Mouse (Mus musculus) heart, postnatal 0 days (tissue): ENCODE measurements around the gene Cela2a. TPM values are rescaled to one million over a fixed set of nuclear protein-coding genes. Genes with fewer than 3 reads are reported as not detected.

Experiments
- ATAC-seq: fragments of 200-750 bp; cut with Nextera tagmentation; 2 replicates; pipeline ENCODE4 v1.8.0; 2017; ENCODE audit warnings: low read depth, moderate number of reproducible peaks, moderate library complexity; ENCODE audit not compliant: insufficient read depth
- DNase-seq: peaks from one replicate; pipeline ENCODE4 v3.0.0-alpha.2; 2016; ENCODE audit warnings: low spot score
- H3K27ac ChIP-seq: fragments of 300-500 bp; sonication (generic); 2 replicates; pipeline ENCODE4 v1.5.1; 2014; ENCODE audit warnings: low read depth, mild to moderate bottlenecking
- H3K27me3 ChIP-seq: fragments of 300-500 bp; sonication (generic); 2 replicates; pipeline ENCODE4 v1.6.1; 2014; ENCODE audit warnings: low read length, mixed read lengths; ENCODE audit not compliant: control insufficient read depth, insufficient read depth
- H3K36me3 ChIP-seq: fragments of 300-500 bp; sonication (generic); replicated peaks from 2 replicates; pipeline ENCODE4 v1.6.1; 2014; ENCODE audit warnings: low read length, mixed read lengths; ENCODE audit not compliant: control insufficient read depth, insufficient read depth
- H3K4me1 ChIP-seq: fragments of 300-500 bp; sonication (generic); 2 replicates; pipeline ENCODE4 v1.6.1; 2014; ENCODE audit warnings: antibody characterized with exemption; ENCODE audit not compliant: control insufficient read depth, insufficient read depth
- H3K4me2 ChIP-seq: fragments of 300-500 bp; sonication (generic); 2 replicates; pipeline ENCODE4 v1.6.1; 2014; ENCODE audit warnings: low read depth, mild to moderate bottlenecking, low read length, moderate library complexity
- H3K4me3 ChIP-seq: fragments of 300-500 bp; sonication (generic); 2 replicates; pipeline ENCODE4 v1.5.1; 2014; ENCODE audit warnings: low read depth, low read length
- H3K9ac ChIP-seq: fragments of 300-500 bp; sonication (generic); replicated peaks from 2 replicates; pipeline ENCODE4 v1.6.1; 2014; ENCODE audit warnings: low read depth, low read length, mixed read lengths
- H3K9me3 ChIP-seq: fragments of 300-500 bp; sonication (generic); replicated peaks from 2 replicates; pipeline ENCODE4 v1.6.1; 2016; ENCODE audit warnings: low read length; ENCODE audit not compliant: control insufficient read depth
- CTCF ChIP-seq: IDR thresholded peaks from 2 replicates; pipeline ENCODE4 v1.5.1; 2016; ENCODE audit warnings: antibody characterized with exemption, control low read depth, low read depth
- EP300 ChIP-seq: IDR thresholded peaks from 2 replicates; pipeline ENCODE4 v1.6.1; 2016; ENCODE audit warnings: antibody characterized with exemption, low read depth
- WGBS: fragments of 180-500 bp; shearing (Covaris S2); extraction: QIAGEN DNeasy Blood & Tissue Kit; methylation state at CpG from one replicate; pipeline ENCODE4 v1.1.7; 2014; 5-methylcytosine and 5-hydroxymethylcytosine counted together
- polyA plus RNA-seq: library from polyadenylated mRNA; unstranded; fragments of >200 nt; fragmentation: Nextera tagmentation; extraction: Ambion mirVana; gene quantifications from 2 replicates; pipeline ENCODE4 v1.2.1, GENCODE M21; 2015
- total RNA-seq: library from RNA; depleted of rRNA; stranded (reverse); fragments of >200 nt; gene quantifications from 2 replicates; pipeline ENCODE4 v1.2.3, GENCODE M21; 2014; ENCODE audit warnings: low replicate concordance

Gene Cela2a
- total and polyA plus RNA-seq, 2 experiments from 2014 or later = 0.20 TPM; not detected in 1

DNA sequence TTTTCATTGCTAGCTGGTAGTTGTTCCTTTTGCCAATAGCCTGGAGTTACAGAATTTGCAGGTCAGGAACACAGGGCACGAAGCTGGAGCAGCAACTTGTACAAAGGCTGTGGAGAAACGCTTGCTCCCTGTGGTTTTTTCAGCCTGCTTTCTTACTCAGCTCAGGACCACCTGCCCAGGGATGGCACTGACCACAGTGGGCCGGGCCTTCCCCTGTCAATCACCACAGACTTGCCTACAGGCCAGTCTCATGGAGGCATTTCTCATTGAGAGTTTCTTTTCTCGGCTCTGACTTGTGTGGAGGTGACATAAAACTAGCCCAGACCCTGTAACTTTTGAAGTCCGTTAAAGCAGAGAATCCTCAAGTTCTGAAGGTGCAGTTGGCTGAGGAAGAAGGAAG lies 28.4 kb downstream of the Cela2a start:
- Histone ChIP-seq H3K36me3 (peaks cover 18% of the 10 kb centered on the region), H3K4me2 (no peak overlapping the region), H3K9me3 (no peaks in the 10 kb centered on the region), H3K27me3 (no peaks in the 10 kb centered on the region), H3K9ac (no peak overlapping the region), H3K27ac (no peak overlapping the region), H3K4me3 (no peak overlapping the region), H3K4me1 (no peaks in the 10 kb centered on the region)
- ATAC-seq (no peak), DNase-seq (no peak)
- no peak for TF ChIP-seq CTCF
- TF ChIP-seq EP300 = no peak
- WGBS = 88% methylated on average over 5 of the region's 5 CpGs

- no peaks in the 10 kb centered on the region for H3K27me3 ChIP-seq
- H3K9ac ChIP-seq = no peak overlapping the region
- DNase-seq (no peak), ATAC-seq (no peak)
- H3K4me1 ChIP-seq = no peaks in the 10 kb centered on the region
- peaks cover 18% of the 10 kb centered on the region for H3K36me3 ChIP-seq
- no peaks in the 10 kb centered on the region for H3K9me3 ChIP-seq
- H3K4me2 ChIP-seq = no peak overlapping the region
- no peak overlapping the region for H3K27ac ChIP-seq
- 82% methylated on average over 4 of the region's 4 CpGs for WGBS
- TF ChIP-seq EP300 (no peak), CTCF (no peak)
- H3K4me3 ChIP-seq = no peak overlapping the region
Observed at GRCm38 (mm10) chr4:141796954-141797353, 29.0 kb downstream of the Cela2a start.

GRCm38 (mm10) chr4:141796356-141796755 lies 29.6 kb downstream of the Cela2a start:
- no peak overlapping the region for H3K4me3 ChIP-seq
- no peaks in the 10 kb centered on the region for H3K4me1 ChIP-seq
- no peaks in the 10 kb centered on the region for H3K27me3 ChIP-seq
- H3K9ac ChIP-seq = no peak overlapping the region
- H3K36me3 ChIP-seq = peaks cover 18% of the 10 kb centered on the region
- ATAC-seq (no peak), DNase-seq (no peak)
- no peak overlapping the region for H3K4me2 ChIP-seq
- no peaks in the 10 kb centered on the region for H3K9me3 ChIP-seq
- WGBS = 78% methylated on average over 7 of the region's 7 CpGs
- H3K27ac ChIP-seq = no peak overlapping the region
- TF ChIP-seq CTCF = no peak
- no peak for TF ChIP-seq EP300

DNA sequence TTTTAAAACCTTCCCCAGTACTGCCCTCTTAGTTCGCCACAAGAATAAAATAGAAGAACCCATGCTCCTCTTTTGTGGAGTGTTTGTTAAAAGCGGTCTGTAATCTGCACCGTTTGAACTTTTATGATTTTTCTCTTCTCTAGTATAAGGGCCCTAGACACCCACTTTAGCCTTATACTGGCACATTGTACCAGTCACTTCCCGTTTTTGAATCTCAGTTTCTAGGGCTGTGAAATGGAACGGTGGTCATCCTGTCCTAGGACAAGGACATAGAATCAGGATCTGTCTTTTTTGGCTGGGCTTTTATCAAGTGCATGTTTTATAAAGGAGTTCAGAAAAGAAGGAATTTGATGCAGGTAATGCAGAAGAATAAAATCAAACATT lies 31.8 kb downstream of the Cela2a start:
- 9% methylated on average over 5 of the region's 5 CpGs for WGBS
- Histone ChIP-seq H3K27me3 (no peaks in the 10 kb centered on the region), H3K4me3 (peak overlapping the region; percentile 65), H3K9ac (peak overlapping the region; percentile 57), H3K4me2 (peak overlapping the region; percentile 67), H3K27ac (peak overlapping the region; percentile 88), H3K4me1 (peaks cover 7% of the 10 kb centered on the region), H3K9me3 (no peaks in the 10 kb centered on the region), H3K36me3 (peaks cover 18% of the 10 kb centered on the region)
- ATAC-seq = no peak
- no peak for TF ChIP-seq EP300
- TF ChIP-seq CTCF = no peak
- peak; percentile 77 for DNase-seq

GRCm38 (mm10) chr4:141793282-141794151 lies 32.4 kb downstream of the Cela2a start, which contains the start of gene Casp9:
Gene Casp9, plus strand, starts transcription at chr4:141793612.
- ATAC-seq (peak; percentile 76), DNase-seq (peak; percentile 97)
- Histone ChIP-seq H3K9me3 (no peaks in the 10 kb centered on the region), H3K4me3 (peak within 1 kb of the TSS; percentile 65), H3K27me3 (no peaks in the 10 kb centered on the region), H3K4me2 (peak within 1 kb of the TSS; percentile 67), H3K4me1 (peaks cover 7% of the 10 kb centered on the region), H3K36me3 (peaks cover 18% of the 10 kb centered on the region), H3K9ac (peak within 1 kb of the TSS; percentile 57), H3K27ac (peak within 1 kb of the TSS; percentile 88)
- no peak for TF ChIP-seq CTCF
- 1% methylated on average over 70 of the region's 80 CpGs for WGBS
